Mouse (Mus musculus) embryo, embryonic 9.5 days (tissue): ENCODE measurements around the gene Pank2.
"Not testable (repeated sequence)": the region's sequence is repeated elsewhere in the genome, so short reads cannot be mapped to it uniquely, and the experiment has no call there.

Experiments
- DNase-seq: peaks from one replicate; pipeline ENCODE4 v3.0.0-alpha.2; 2017; ENCODE audit errors: extremely low spot score

The Pank2 gene

GRCm38 (mm10) chr2:131260544-131261307, 1.6 kb upstream of the Pank2 start:
- DNase-seq, result peak; percentile 8

GRCm38 (mm10) chr2:131261481-131262212, 648 bp upstream of the Pank2 start:
- no peak for DNase-seq

GRCm38 (mm10) chr2:131262680-131263670, 680 bp downstream of the Pank2 start:
- DNase-seq, result no peak

DNA sequence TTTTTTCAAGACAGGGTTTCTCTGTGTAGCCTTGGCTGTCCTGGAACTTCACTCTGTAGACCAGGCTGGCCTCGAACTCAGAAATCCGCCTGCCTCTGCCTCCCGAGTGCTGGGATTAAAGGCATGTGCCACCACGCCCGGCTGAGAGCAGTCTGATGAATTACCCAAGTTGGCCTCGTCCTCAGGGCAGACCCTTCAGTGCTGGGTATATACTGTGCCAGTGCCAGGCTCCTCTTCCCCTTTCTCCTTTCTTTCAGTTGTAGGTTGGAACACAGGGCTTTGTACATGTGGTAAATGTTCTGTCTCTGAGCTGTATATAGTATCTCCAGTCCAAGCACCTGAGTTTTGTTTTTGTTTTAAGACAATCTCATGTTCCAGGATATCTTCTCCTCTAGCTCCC, 1.7 kb downstream of the Pank2 start:
- DNase-seq, result no peak

GRCm38 (mm10) chr2:131265056-131265455, 2.8 kb downstream of the Pank2 start:
- DNase-seq, result no peak

GRCm38 (mm10) chr2:131275493-131275892, 13.2 kb downstream of the Pank2 start:
- DNase-seq, result no peak

GRCm38 (mm10) chr2:131276722-131277121, 14.4 kb downstream of the Pank2 start:
- no peak for DNase-seq

- DNase-seq, result no peak
Measured at GRCm38 (mm10) chr2:131281596-131281995, 19.3 kb downstream of the Pank2 start.

GRCm38 (mm10) chr2:131286276-131286675, 24.0 kb downstream of the Pank2 start:
- no peak for DNase-seq

DNA sequence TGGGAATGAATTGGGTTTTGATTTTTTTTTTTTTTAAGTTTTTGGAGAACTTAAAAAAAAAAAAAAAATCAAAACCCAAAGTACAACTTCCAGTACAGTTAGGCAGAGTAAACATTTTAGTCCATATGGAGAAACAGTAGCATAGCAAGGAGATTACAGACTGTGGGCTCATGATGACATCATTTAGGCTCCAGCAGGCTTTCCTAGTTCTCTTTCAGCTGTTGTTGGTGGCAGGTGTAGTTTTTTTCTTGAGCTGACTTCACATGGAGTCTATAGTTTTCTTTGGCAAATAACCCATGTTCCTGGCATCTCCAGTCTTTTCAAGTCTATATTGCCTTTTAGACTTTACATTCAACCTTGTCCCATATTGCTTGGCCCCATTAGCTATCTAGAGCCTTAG, 28.4 kb downstream of the Pank2 start:
- no peak for DNase-seq

DNA sequence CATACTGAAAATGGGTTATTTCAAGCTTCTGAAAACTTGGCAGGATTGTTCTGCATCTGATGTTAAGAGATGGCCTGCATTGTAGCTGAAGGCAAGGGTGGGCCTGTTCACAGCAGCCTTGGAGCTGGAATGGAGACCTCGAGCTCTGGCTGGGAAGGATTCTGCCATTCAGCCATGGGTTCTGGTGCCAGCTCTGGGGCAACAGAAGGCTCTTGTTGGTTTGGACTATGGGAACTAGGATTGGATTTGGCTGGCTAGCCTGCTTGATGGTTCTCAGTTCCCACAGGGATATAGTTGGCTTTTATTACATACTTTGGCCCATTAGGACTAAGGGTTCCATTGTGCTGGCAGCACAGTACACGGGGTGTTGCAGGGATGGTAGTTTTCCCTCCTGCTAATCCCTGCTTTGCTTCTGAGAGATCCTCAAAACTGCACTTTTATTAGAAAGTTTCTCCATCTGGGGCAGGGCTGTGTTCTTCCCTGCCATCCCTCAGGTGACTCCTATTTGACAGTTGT, 34.5 kb downstream of the Pank2 start:
- no peak for DNase-seq

DNA sequence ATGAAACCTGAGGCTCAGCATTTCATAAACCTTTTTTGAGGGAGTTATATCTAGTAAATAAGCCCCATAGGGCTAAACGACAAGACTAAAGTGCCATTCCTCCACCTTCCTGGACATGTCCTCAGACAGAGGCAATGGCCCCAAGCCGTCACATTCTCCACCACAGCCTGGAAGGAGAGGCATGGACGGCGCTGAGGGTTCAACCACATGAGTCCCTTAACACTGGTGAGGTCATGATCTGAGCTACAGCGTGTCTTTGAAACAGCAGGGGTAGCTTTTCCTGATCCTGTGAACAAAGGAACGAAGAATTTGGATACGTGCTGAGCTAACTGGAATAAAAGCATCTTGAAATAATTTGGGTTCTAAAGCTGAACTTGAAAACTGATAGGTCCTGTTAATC, 36.4 kb downstream of the Pank2 start:
- not testable (repeated sequence) for DNase-seq

GRCm38 (mm10) chr2:131300485-131300884, 38.2 kb downstream of the Pank2 start:
- no peak for DNase-seq

DNA sequence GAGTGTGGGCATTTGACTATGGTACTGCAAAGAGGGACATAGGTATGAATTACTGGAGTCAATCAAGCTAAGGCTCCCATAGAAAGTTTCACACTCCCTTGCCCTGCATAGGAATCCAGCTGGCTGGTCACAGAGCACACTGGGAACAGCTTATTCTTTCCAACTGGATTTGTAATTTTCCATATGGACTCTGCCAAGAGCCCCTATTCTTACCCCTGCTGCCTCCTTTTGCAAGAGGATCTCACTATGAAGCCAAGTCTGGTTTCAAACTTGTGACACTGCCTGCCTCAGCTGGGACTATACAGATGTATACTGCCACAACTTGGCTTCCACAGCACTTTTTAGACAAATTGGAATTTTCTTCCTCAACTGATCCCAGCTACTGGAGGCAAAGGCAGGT, 39.3 kb downstream of the Pank2 start:
- DNase-seq, result no peak

DNA sequence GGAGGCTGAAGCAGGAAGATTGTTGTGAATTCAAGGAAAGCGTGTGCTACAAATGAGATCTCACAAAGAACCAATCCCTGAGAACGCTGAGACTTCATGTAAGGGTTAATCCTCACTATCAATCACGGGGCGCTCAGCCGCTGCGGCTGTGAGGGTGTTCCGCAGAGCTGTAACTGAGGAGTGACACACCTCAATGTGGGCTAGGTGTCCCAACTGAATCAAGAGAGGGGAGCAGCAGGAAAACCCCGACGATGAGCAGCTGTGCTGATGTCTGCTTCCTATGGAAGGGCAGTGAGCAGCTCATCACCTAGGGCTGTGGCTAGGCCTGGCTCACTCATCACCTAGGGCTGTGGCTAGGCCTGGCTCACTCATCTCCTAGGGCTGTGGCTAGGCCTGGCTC, 42.2 kb downstream of the Pank2 start:
- DNase-seq, result no peak

- DNase-seq, result not testable (repeated sequence)
Measured at GRCm38 (mm10) chr2:131305226-131305625, 42.9 kb downstream of the Pank2 start.

- no peak for DNase-seq
Measured at GRCm38 (mm10) chr2:131307391-131307790, 45.1 kb downstream of the Pank2 start.

GRCm38 (mm10) chr2:131307822-131308221, 45.5 kb downstream of the Pank2 start:
- no peak for DNase-seq

DNA sequence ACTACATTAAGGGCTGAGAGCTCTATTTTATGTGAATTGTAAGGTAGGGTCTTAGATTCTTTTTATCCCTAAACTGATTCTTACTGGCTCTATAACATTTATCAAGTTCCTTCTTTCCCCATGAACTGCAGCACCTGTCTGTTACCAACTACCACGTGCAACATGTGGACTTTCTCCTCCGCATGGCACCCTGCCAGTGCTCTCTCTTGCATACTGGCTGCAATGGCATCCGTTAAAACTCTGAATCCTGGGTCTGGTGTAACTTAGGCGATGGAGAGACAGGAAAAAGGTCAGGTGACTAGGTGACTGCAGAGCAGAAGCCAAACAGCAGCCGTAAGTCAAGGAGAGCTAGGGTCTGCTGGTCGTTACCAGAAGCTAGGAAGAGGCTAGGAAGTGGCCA, 47.0 kb downstream of the Pank2 start:
- DNase-seq, result no peak

GRCm38 (mm10) chr2:131316167-131316566, 53.9 kb downstream of the Pank2 start:
- DNase-seq, result no peak

GRCm38 (mm10) chr2:131319401-131319800, 57.1 kb downstream of the Pank2 start:
- no peak for DNase-seq

DNA sequence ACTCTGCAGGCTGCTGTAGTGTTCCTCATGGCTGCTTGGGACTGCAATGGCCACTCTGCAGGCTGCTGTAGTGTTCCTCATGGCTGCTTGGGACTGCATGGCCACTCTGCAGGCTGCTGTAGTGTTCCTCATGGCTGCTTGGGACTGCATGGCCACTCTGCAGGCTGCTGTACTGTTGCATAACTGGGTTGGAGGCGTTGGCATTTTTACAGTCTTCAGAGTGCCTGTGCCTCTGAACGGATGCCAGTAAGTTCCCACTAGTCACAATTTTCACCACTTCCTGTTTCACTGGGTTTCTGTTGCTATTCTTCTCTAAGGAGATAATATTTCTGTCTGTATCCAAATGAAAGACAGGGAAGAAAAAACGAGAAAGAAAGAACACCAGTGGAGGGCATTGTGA, 58.9 kb downstream of the Pank2 start:
- not testable (repeated sequence) for DNase-seq
